Mouse (Mus musculus): ENCODE measurements around the gene Cdcp2. TPM values are rescaled to one million over a fixed set of nuclear protein-coding genes. Genes with fewer than 3 reads are reported as not detected.
A peak's percentile ranks its signal among the peaks of the same experiment; 100 is the strongest.

The Cdcp2 gene
- not detected for total RNA-seq (2021)

GRCm38 (mm10) chr4:107096841-107097373 lies at the start of gene Cdcp2:
Gene Cdcp2 (plus strand): TSS chr4:107096891.
- intact Hi-C loops (cut with DNase I) = no loop called here
- DNase-seq (ENCODE audit: low spot score in 2 of 2) = no peak

GRCm38 (mm10) chr4:107047806-107048205 lies 48.9 kb upstream of the Cdcp2 start:
- intact Hi-C loops (cut with DNase I) = loop anchor here (5.0 kb wide), 1 partner anchor 211 kb away; no protein-coding TSS in a partner anchor
- DNase-seq (ENCODE audit: low spot score in 2 of 2) = peak in 1 of 2 experiments; percentile 43

- no peak for DNase-seq (ENCODE audit: low spot score in 2 of 2)
Measured at GRCm38 (mm10) chr4:107048568-107049162, 48.0 kb upstream of the Cdcp2 start.

GRCm38 (mm10) chr4:107051889-107052288 lies 44.8 kb upstream of the Cdcp2 start:
- intact Hi-C loops (cut with DNase I) = no loop called here

More at GRCm38 (mm10) chr4:107048568-107049162, 48.0 kb upstream of the Cdcp2 start:
- intact Hi-C loops (cut with DNase I) = loop anchor here (5.0 kb wide), 1 partner anchor 211 kb away; no protein-coding TSS in a partner anchor

GRCm38 (mm10) chr4:107052962-107053553 lies 43.6 kb upstream of the Cdcp2 start:
- intact Hi-C loops (cut with DNase I) = no loop called here
- DNase-seq (ENCODE audit: low spot score in 2 of 2) = no peak

More at GRCm38 (mm10) chr4:107051889-107052288, 44.8 kb upstream of the Cdcp2 start:
- no peak for DNase-seq (ENCODE audit: low spot score in 2 of 2)

- DNase-seq (ENCODE audit: low spot score in 2 of 2) = no peak
- intact Hi-C loops (cut with DNase I) = no loop called here
Measured at GRCm38 (mm10) chr4:107056088-107056487, 40.6 kb upstream of the Cdcp2 start.

GRCm38 (mm10) chr4:107058346-107058745 lies 38.3 kb upstream of the Cdcp2 start:
- no peak for DNase-seq (ENCODE audit: low spot score in 2 of 2)
- intact Hi-C loops (cut with DNase I) = no loop called here

GRCm38 (mm10) chr4:107058781-107059180 lies 37.9 kb upstream of the Cdcp2 start:
- intact Hi-C loops (cut with DNase I) = no loop called here

GRCm38 (mm10) chr4:107061560-107061959 lies 35.1 kb upstream of the Cdcp2 start:
- intact Hi-C loops (cut with DNase I) = no loop called here
- no peak for DNase-seq (ENCODE audit: low spot score in 2 of 2)

More at GRCm38 (mm10) chr4:107058781-107059180, 37.9 kb upstream of the Cdcp2 start:
- peak; percentile 34 to 36 for DNase-seq (ENCODE audit: low spot score in 2 of 2)

- intact Hi-C loops (cut with DNase I) = no loop called here
- no peak for DNase-seq (ENCODE audit: low spot score in 2 of 2)
Measured at GRCm38 (mm10) chr4:107063214-107063613, 33.5 kb upstream of the Cdcp2 start.

- DNase-seq (ENCODE audit: low spot score in 2 of 2) = no peak
- intact Hi-C loops (cut with DNase I) = no loop called here
Measured at GRCm38 (mm10) chr4:107064394-107065098, 32.1 kb upstream of the Cdcp2 start.

- peak; percentile 96 to 99 for DNase-seq (ENCODE audit: low spot score in 2 of 2)
- intact Hi-C loops (cut with DNase I) = no loop called here
Measured at GRCm38 (mm10) chr4:107066252-107067124, 30.2 kb upstream of the Cdcp2 start, which contains the start of the genes Mrpl37 and Cyb5rl. Gene Mrpl37 (minus strand): TSS chr4:107066868. Gene Cyb5rl (plus strand): TSS chr4:107066988.

- intact Hi-C loops (cut with DNase I) = no loop called here
- DNase-seq (ENCODE audit: low spot score in 2 of 2) = no peak
Measured at GRCm38 (mm10) chr4:107067151-107067840, 29.4 kb upstream of the Cdcp2 start.

- intact Hi-C loops (cut with DNase I) = no loop called here
- DNase-seq (ENCODE audit: low spot score in 2 of 2) = no peak
Measured at GRCm38 (mm10) chr4:107072343-107072742, 24.3 kb upstream of the Cdcp2 start.

- intact Hi-C loops (cut with DNase I) = no loop called here
- DNase-seq (ENCODE audit: low spot score in 2 of 2) = peak in 1 of 2 experiments; percentile 52
Measured at GRCm38 (mm10) chr4:107075456-107075855, 21.2 kb upstream of the Cdcp2 start.

- intact Hi-C loops (cut with DNase I) = no loop called here
- no peak for DNase-seq (ENCODE audit: low spot score in 2 of 2)
Measured at GRCm38 (mm10) chr4:107078894-107079293, 17.8 kb upstream of the Cdcp2 start.

- intact Hi-C loops (cut with DNase I) = loop anchor here (5.0 kb wide), 1 partner anchor 618 kb away; no protein-coding TSS in a partner anchor
- no peak for DNase-seq (ENCODE audit: low spot score in 2 of 2)
Measured at GRCm38 (mm10) chr4:107079716-107080115, 17.0 kb upstream of the Cdcp2 start.

- DNase-seq (ENCODE audit: low spot score in 2 of 2) = no peak
- intact Hi-C loops (cut with DNase I) = loop anchor here (5.0 kb wide), 1 partner anchor 615 kb away; no protein-coding TSS in a partner anchor
Measured at GRCm38 (mm10) chr4:107082185-107082584, 14.5 kb upstream of the Cdcp2 start.
